Mouse (Mus musculus) layer of hippocampus, postnatal 14 days (tissue): ENCODE results near the gene Gm26897. TPM values are rescaled to one million over a fixed set of nuclear protein-coding genes. Genes with fewer than 3 reads are reported as not detected.

Experiments
- DNase-seq, 2 experiments: peaks; one replicate each; pipeline ENCODE4 v3.0.0; 2021 to 2022; ENCODE audit warnings: low spot score in 2 of 2, mixed read lengths in 1 of 2
- total RNA-seq, 2 experiments: library from RNA; stranded (reverse); gene quantifications; 2 replicates each; pipeline ENCODE4 v1.2.3; 2021

The Gm26897 gene
- total RNA-seq, 2 experiments from 2014 or later = not detected

DNA sequence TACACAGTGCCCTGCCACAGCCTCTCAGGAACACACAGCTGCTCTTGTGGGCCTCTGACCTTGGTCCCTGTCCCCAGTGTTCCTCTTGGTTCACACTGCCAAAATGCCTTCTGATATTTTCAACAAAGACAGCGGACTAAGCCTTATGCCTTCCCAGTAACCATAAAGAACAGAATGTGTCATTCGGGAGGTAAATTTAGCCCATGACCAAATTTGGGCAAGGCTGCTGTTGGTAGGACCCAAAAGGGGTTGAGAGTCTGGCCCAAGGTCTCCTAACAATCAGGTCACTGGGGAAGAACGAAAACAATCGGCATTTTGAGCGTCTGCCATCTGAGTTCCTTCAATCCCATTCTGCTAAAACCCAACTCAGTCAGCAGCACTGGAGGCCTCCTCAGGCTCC lies 15.9 kb downstream of the Gm26897 start:
- DNase-seq = no peak

DNA sequence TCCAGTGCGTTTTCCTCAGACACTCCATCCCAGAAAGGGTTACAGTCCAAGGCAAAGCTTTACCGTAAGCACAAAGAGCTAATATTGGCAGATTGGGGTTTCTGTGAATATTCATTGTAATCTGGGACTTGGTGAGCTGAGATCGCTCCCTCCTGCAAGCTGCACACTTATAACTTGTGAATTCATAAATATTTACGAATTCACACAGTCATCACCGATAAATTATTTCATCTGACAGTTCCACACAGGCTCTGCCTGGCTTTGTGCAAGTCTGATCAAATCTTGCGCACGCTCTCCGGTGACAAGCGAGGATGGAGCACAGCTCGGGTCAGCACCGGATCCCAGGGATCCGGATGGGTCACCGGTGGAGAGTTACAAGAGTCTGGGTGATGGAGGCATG lies 16.4 kb downstream of the Gm26897 start:
- DNase-seq = no peak

DNA sequence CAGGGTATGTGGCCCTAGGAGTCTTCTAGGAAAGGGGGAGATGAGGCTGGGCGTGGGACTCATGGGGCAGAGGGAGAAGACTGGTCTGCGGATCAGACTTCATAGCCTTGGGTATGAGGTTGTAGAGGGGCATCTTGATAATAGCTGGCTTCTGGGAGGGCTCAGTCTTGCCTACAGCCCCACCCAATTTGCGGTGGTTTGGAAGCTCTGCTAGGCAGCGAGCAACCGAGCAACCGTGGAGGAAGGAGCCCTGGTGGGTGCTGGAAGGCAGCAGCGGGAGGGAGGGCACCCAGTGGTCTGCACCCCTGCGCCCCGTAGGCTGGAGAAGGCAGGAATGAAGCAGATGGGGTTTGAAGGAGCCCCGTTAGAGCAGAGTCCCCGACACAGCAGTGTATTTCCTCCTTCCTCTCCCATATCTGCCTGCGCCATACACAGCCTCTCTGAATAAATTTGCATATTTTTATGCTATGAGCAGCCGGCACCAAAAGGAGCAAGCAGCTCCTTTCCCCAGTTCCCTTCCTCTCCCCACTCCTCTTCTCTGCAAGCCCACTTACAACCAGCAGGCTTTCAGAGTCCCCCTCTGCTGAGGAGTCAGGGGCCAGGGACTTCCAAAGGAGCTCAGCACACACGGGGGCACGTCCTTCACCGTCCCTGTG lies 20.9 kb downstream of the Gm26897 start:
- peak in 1 of 2 experiments; percentile 51 for DNase-seq

DNA sequence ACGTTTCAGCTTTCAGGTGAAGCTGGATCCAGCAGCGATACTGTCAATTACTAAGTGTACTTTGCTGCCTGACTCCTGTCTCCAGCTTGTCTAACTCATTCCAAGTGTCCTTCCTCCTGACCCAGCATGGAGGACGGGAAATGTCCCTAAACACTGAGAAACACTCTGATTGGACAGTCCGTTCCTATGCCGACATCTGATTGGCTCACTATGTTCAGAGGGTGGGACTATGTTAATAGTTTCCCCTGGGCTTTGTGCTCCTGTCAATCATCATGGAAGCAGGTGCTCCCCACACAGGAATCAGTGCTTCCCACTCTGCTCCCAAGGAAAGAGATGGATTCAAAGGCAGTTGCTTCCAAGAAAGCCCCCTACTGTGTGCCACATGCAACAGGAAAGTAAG lies 21.6 kb downstream of the Gm26897 start:
- DNase-seq = no peak

GRCm38 (mm10) chr5:111760721-111761480 lies 27.2 kb downstream of the Gm26897 start:
- no peak for DNase-seq

DNA sequence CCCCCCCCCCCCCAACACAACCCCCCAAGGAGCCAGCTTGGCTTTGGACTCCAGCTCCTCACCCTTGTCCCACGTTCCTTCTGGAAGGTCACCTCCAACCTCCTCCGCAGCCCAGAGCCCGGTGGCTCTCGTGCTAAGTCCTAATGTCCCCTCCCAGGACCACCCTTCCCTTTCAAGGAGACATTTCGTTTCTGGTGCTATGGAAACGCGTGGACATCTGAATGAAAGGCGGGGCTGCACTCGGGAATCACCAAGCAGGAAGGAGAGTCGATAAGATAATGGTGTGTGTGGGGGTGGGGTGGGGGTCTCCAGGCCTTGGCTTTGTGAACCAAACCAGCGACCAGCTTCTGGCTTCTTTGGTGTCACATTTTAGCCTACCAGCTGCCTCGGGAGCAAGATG lies 27.9 kb downstream of the Gm26897 start:
- no peak for DNase-seq

DNA sequence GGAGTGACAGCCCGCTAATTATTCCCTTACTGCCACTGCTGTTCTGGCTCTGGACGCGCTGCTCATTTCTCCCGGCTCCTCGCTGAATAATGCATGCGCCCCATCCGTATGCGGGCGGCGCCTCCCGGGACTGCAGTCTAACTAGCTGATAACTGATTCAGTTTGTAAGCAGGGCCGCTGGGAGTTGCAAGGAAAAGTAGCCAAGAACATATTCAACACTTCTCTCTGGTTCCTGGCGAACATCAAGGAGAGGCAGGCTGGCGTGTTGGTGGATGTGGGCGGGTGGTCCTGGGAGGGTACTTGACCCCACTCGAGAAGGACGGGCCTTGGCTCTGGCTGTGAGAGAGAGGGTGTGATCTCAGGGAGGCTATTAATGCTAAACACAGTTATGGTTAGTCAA lies 28.4 kb downstream of the Gm26897 start:
- peak; percentile 71 to 89 for DNase-seq

- DNase-seq = no peak
These were observed 32.1 kb downstream of the Gm26897 start for GRCm38 (mm10) chr5:111765671-111766290.

- DNase-seq = no peak
These were observed 33.0 kb downstream of the Gm26897 start for GRCm38 (mm10) chr5:111766696-111767095.

DNA sequence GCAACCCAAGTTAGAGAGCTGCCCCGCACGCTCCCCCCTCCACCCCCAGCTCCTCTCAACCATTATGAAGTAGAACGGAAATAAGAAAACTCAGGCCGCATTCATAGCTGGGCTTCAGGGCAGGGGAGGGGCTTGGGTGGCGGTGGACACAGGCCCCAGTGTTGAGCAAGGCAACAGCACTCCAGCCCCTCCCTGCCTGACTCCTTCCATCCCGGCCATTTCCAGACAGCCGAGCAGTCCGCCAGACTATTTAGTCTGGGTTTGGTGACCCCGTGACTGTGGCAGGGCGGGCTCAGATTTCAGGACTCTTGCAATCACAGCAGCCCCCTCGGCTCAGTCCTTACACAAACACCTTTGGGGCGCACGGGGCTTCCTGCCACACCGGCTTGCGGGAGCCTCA lies 36.5 kb downstream of the Gm26897 start:
- DNase-seq = no peak

DNA sequence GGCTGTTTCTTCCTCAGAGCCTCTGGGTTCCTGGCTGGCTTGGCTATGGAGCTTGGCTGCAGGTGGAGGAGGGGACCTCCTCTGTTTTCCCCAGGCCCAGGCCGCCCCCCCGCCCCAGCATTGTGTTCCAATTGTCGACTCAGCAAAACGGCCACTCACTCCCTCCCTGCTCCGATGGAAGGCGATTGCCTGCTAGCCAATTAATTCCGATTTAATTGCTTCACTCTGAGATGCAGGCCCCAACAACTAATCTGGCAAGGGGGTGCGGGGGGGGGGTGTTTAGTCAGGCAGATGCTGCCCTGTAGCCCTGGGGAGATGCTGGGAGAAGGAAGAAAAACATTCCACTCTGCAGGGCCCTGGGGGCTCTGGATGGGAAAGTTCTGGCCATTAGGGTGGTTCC lies 38.4 kb downstream of the Gm26897 start:
- DNase-seq = no peak

DNA sequence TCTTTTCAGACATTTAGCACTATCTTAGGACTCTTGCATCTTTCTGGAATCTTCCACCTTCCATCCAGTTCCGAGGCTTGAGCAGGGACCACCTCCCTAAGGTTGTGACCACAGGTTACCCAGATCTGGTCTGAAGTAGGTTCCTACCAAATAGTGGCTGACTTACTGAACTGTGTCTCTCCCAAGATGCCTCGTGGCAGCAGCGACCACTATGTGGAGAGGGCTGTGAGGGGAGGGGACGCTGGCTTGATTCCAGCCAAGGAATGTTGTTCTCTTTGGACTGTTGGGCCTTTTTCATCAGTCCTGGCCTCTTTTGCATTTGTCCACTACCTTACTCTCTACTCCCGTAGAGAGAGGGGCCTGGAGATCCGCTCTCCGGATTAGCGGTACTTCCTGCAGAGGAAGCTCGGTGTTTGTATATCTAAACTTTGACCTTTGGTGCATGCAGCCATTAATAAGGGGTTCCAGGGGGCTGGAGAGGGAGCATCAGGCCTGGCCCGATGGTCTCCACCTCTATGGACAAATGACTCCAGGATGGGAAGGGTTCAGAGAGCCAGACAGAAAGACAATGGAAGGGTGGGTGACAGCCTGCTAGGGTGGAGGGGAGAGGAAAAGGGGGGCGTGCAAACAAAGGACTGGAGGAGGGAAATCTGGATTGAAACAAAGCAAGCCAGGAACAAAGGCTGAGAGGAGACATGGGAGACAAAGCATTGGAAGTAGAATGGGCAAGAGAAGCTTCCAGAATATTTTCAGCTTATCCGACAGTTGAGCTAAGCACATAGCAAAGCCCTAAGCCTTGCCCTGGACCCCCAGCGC lies 39.1 kb downstream of the Gm26897 start:
- DNase-seq = no peak

DNA sequence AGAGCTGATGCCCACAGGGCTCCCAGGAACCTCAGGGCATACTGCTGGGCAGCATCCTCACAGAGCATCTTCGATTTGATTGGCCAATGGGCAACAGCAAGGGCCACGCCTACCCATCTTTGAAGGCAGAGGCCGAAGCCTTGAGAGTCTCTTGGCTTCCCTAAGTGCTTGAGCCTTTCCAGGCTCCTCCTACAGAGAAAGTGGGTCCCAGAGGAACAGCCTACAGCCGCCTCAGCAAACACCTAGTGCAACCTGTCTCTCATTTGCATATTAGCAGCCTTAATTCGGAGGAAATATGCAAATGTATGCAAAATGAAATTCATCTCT lies 39.6 kb downstream of the Gm26897 start:
- DNase-seq = no peak

GRCm38 (mm10) chr5:111776246-111776645 lies 42.5 kb downstream of the Gm26897 start:
- no peak for DNase-seq

GRCm38 (mm10) chr5:111778093-111778492 lies 44.4 kb downstream of the Gm26897 start:
- no peak for DNase-seq

DNA sequence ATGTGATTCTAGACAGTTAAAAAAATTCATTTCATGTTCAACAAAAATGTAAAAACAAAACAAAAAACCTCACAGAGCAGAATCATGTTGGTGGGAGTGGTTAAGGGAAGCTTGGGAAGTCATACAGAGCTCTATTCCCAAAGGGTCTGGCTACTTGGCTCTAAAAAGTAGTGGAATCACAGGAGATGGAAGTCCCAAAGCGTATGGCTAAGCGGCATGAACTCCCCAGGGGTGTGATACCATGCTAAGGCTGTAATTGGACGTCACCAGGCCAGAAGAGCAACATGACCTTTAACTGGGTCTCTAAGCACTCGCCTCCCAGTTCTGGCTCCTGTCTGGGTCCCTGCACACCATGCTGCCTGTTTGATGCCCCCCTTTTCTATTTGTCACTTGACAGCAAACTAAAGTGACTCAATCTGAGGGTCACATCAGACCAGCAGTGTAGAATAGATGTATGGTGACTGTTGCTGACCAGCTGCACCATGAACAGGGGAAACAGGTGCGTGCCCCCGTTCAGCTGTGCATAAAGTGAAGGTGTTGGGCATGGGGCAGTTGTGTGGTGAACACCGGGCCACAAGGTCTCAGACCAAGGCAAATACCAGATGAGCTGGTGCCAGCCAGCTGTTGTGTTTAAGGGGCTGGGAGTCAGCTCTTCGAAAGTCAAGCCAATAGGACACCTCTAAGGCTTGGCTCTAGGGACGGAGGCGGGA lies 46.2 kb downstream of the Gm26897 start:
- no peak for DNase-seq
